Mouse (Mus musculus) E14TG2a.4 (cell line): ENCODE data around the gene Ubap2l.

Experiments used
- H3K27me3 ChIP-seq: 2 replicates; pipeline ENCODE4 v1.6.1; 2014; ENCODE audit warnings: low read length, control low read depth; ENCODE audit not compliant: insufficient read depth
- H3K36me3 ChIP-seq: 2 replicates; pipeline ENCODE4 v1.6.1; 2014; ENCODE audit warnings: low read length, control low read depth; ENCODE audit not compliant: insufficient read depth
- H3K4me1 ChIP-seq: replicated peaks from 2 replicates; pipeline ENCODE4 v1.6.1; 2014; ENCODE audit warnings: low read depth, low read length, control low read depth
- H3K4me3 ChIP-seq: replicated peaks from 2 replicates; pipeline ENCODE4 v1.5.1; 2014; ENCODE audit warnings: mild to moderate bottlenecking, low read length
- H3K9me3 ChIP-seq: 2 replicates; pipeline ENCODE4 v1.6.1; 2014; ENCODE audit warnings: low read length, control low read depth
- CTCF ChIP-seq: conservative IDR thresholded peaks from 2 replicates; pipeline ENCODE4 v1.5.1; 2014; ENCODE audit warnings: low read length
- NANOG ChIP-seq: IDR thresholded peaks from 2 replicates; pipeline ENCODE4 v1.6.1; 2014; ENCODE audit warnings: borderline replicate concordance, low read length, mixed read lengths
- POU5F1 ChIP-seq: IDR thresholded peaks from 2 replicates; pipeline ENCODE4 v1.6.1; 2014; ENCODE audit warnings: low read length, borderline replicate concordance

Ubap2l gene

GRCm38 (mm10) chr3:89965972-89966371 lies 86.5 kb downstream of the Ubap2l start:
- H3K4me1 ChIP-seq = peaks cover 54% of the 10 kb centered on the region
- TF ChIP-seq POU5F1 (no peak), NANOG (no peak), CTCF (no peak)
- peaks cover 10% of the 10 kb centered on the region for H3K27me3 ChIP-seq
- peaks cover 20% of the 10 kb centered on the region for H3K36me3 ChIP-seq
- no peak overlapping the region for H3K4me3 ChIP-seq
- no peaks in the 10 kb centered on the region for H3K9me3 ChIP-seq

GRCm38 (mm10) chr3:89965557-89965956 lies 86.9 kb downstream of the Ubap2l start:
- TF ChIP-seq CTCF (no peak), POU5F1 (no peak), NANOG (no peak)
- peaks cover 20% of the 10 kb centered on the region for H3K36me3 ChIP-seq
- H3K27me3 ChIP-seq = peaks cover 10% of the 10 kb centered on the region
- H3K4me3 ChIP-seq = no peak overlapping the region
- peaks cover 58% of the 10 kb centered on the region for H3K4me1 ChIP-seq
- no peaks in the 10 kb centered on the region for H3K9me3 ChIP-seq

- peaks cover 70% of the 10 kb centered on the region for H3K4me1 ChIP-seq
- peak overlapping the region; percentile 90 for H3K4me3 ChIP-seq
- H3K36me3 ChIP-seq = peaks cover 20% of the 10 kb centered on the region
- H3K9me3 ChIP-seq = no peaks in the 10 kb centered on the region
- TF ChIP-seq NANOG = no peak
- no peak for TF ChIP-seq POU5F1
- peak; percentile 98 for TF ChIP-seq CTCF
- H3K27me3 ChIP-seq = peaks cover 21% of the 10 kb centered on the region
These were observed 88.3 kb downstream of the Ubap2l start for GRCm38 (mm10) chr3:89963926-89964739.

- Histone ChIP-seq H3K27me3 (peaks cover 24% of the 10 kb centered on the region), H3K4me1 (peaks cover 75% of the 10 kb centered on the region), H3K36me3 (peaks cover 25% of the 10 kb centered on the region), H3K4me3 (peak within 1 kb of the TSS; percentile 90), H3K9me3 (no peaks in the 10 kb centered on the region)
- no peak for TF ChIP-seq CTCF
- TF ChIP-seq NANOG = no peak
- no peak for TF ChIP-seq POU5F1
These were observed 89.1 kb downstream of the Ubap2l start, which contains the start of gene Atp8b2 for GRCm38 (mm10) chr3:89963221-89963763. TSS of gene Atp8b2 (minus strand) at chr3:89963508.

GRCm38 (mm10) chr3:89962751-89963220 lies 89.6 kb downstream of the Ubap2l start:
- Histone ChIP-seq H3K4me1 (peaks cover 78% of the 10 kb centered on the region), H3K36me3 (peaks cover 30% of the 10 kb centered on the region), H3K4me3 (peak overlapping the region; percentile 90), H3K27me3 (peaks cover 24% of the 10 kb centered on the region), H3K9me3 (no peaks in the 10 kb centered on the region)
- no peak for TF ChIP-seq CTCF
- TF ChIP-seq POU5F1 = no peak
- no peak for TF ChIP-seq NANOG

- Histone ChIP-seq H3K9me3 (no peaks in the 10 kb centered on the region), H3K27me3 (peaks cover 24% of the 10 kb centered on the region), H3K36me3 (peaks cover 36% of the 10 kb centered on the region), H3K4me1 (peaks cover 80% of the 10 kb centered on the region), H3K4me3 (peak overlapping the region; percentile 90)
- no peak for TF ChIP-seq POU5F1
These were observed 90.2 kb downstream of the Ubap2l start for GRCm38 (mm10) chr3:89962059-89962750.

- H3K36me3 ChIP-seq = peaks cover 43% of the 10 kb centered on the region
- H3K9me3 ChIP-seq = no peaks in the 10 kb centered on the region
- H3K4me3 ChIP-seq = peak overlapping the region; percentile 90; the same call in 1 of the 2 replicates
- peaks cover 87% of the 10 kb centered on the region for H3K4me1 ChIP-seq
- TF ChIP-seq CTCF = no peak
- TF ChIP-seq NANOG = no peak
- H3K27me3 ChIP-seq = peaks cover 24% of the 10 kb centered on the region
These were observed 91.0 kb downstream of the Ubap2l start for GRCm38 (mm10) chr3:89961436-89961835.

GRCm38 (mm10) chr3:89960469-89960868 lies 92.0 kb downstream of the Ubap2l start:
- TF ChIP-seq CTCF (no peak), NANOG (no peak), POU5F1 (no peak)
- Histone ChIP-seq H3K36me3 (peaks cover 43% of the 10 kb centered on the region), H3K4me1 (peaks cover 90% of the 10 kb centered on the region), H3K27me3 (peaks cover 24% of the 10 kb centered on the region), H3K4me3 (peak overlapping the region; percentile 90), H3K9me3 (no peaks in the 10 kb centered on the region)
